Mouse (Mus musculus): ENCODE data around the gene Gm3415.
"Not testable (repeated sequence)": the region's sequence is repeated elsewhere in the genome, so short reads cannot be mapped to it uniquely, and the experiment has no call there.

Gene Gm3415

DNA sequence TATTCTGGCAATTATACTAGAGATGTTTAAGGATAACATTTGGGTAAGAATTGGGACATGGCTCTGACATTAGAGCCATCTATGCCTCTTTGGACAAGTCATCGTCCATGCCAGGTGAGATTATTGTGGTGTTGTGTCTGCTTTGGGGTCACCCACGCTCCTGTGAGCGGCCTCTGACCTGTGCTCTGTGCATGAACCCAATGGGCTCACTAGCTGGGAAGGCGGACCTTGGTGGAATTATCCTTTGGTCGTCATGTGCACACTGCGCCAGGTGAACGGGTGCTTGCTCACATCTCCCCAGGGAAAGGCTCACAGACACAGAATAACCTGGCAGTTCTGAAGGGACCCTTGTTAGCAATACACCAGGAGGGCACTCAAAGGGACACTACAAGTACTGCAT lies 43.3 kb downstream of the Gm3415 start:
- not testable (repeated sequence) for DNase-seq (ENCODE audit: low read depth, low spot score)

DNA sequence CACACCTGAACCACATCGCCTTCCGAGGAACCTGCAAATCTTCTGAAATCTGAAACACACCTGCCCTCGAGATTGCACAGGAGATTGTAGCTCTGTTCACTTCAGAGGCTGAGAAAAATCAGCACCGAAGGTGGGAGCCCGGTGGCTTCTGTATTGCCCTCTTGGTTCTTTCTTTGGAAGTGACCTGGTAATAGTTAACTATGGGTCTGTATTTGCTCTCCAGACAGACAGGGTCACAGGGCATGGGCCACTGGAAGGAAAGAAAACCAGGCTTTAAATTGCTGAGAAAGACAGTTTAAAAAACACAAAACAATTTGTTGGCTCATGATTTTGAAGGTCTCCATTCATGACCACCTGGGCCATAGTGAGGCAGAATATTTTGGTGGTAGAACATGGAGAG lies 44.0 kb downstream of the Gm3415 start:
- no peak for DNase-seq (ENCODE audit: low read depth, low spot score)

DNA sequence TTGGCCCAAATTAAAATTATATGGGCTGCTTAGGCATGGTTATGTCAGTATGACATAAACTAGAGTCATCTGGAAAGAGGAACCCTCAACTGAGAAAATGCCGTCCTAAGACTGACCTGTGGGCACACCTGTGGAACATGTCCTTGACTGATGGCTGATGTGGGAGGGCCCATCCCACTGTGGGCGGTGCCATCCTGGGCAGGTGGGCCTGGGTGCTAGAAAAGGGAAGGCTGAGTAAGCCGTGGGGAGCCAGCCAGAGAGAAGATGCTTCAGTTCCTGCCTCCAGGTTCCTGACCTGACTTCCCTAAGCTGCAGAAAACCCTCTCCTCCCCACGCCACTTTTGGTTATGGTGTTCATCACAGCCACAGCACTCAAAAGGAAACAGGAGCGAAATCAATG lies 50.3 kb downstream of the Gm3415 start:
- no peak for DNase-seq (ENCODE audit: low read depth, low spot score)

DNA sequence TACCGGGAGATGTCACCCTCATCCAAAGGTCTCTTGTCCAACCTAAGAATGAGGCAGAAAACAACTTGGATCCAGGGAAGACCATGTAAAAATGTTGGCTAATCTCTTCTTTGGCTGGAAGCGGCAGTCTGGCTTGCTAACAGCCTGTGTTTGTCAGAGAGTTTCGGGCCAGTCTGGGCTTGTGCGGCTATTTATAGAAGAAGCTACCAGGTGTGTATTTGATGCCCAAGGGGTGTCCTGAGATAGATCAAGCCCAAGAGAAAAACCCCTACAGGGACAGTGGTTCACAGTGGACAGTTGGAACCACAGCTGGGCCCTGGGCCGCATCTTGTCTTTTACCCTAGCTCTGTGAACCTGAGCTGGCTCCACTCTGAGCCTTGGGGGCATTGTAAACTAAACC lies 51.0 kb downstream of the Gm3415 start:
- no peak for DNase-seq (ENCODE audit: low read depth, low spot score)

DNA sequence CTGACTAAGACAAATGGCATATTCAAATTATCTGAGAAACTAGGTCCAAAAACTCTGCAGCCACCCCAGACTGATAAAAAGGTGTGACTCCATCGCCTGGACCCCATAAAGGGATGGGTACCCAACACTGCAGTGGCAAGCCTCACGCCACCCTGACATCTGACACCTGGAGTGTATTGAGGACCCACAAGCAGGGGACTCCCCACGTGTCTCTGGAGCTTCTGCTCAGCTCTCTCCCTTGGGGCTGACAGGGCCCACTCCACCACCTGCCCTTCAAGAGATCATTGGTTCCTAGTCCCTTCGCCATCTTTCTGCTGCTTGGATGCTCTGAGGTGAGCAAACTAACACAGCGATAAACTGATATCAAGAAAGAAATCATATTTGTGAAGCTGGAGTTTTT lies 51.9 kb downstream of the Gm3415 start:
- DNase-seq (ENCODE audit: low read depth, low spot score) = no peak
